ENCODE assay signal across 23 mouse cellular contexts in the genomic region with DNA sequence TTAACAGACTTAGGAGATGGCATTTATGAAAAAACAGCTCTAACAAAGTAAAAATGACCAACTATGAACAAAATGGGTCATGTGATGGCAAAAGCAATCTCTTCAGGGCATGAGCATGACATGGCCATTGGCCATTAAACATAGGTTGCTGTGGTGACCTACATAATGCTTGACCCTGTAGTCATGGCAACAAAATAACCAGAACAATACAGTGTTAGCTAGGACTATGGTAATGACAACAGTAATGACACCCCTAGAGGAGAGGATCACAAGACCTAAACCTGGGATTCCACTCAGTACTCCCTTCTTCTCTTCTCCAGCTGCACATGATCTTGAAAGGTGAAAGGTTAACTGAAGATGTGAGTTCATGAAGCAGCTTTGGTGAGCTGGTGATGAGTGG.
"Had no signal": no experiment of that assay in that cellular context is flagged by ENCODE, and none has a peak within 500 bp of the region (broad histone marks: within the 10 kb centered on the region; RNA-seq: fewer than 3 reads in every experiment).

No protein-coding gene starts in this region.

- H3K4me2 ChIP-seq: lung, embryonic 15.5 days; midbrain, embryonic 12.5 days; neural tube, embryonic 13.5 days; neural tube, embryonic 15.5 days; stomach, embryonic 15.5 days had no signal

- ATAC-seq: lung, postnatal 0 days; midbrain, embryonic 16.5 days had no signal

- H3K9me3 ChIP-seq: lung, embryonic 15.5 days; megakaryocyte, embryonic 14.5 days; midbrain, embryonic 10.5 days; midbrain, embryonic 12.5 days; neural tube, embryonic 13.5 days; neural tube, embryonic 15.5 days; stomach, embryonic 15.5 days had no signal

- H3K4me3 ChIP-seq: lung, embryonic 15.5 days; megakaryocyte, embryonic 14.5 days; midbrain, embryonic 10.5 days; midbrain, embryonic 12.5 days; myocyte; neural tube, embryonic 13.5 days; neural tube, embryonic 15.5 days; stomach, embryonic 15.5 days had no signal

- H3K27ac ChIP-seq: liver, embryonic 14.5 days; lung, embryonic 15.5 days; macrophage; midbrain, embryonic 10.5 days; midbrain, embryonic 12.5 days; neural tube, embryonic 13.5 days; neural tube, embryonic 15.5 days; stomach, embryonic 15.5 days; stomach, postnatal 0 days had no signal

- DNase-seq: lung, adult 18-20 months; lung, postnatal 14 days; lung, postnatal 36 days; midbrain, embryonic 14.5 days; right cerebral cortex, adult 18-20 months; right cerebral cortex, postnatal 25 days; right cerebral cortex, postnatal 4 days; spleen, adult 18-20 months; thymus, adult 2 months; thymus, postnatal 25 days had no signal

- H3K27me3 ChIP-seq: lung, embryonic 15.5 days; midbrain, embryonic 12.5 days; neural tube, embryonic 13.5 days; neural tube, embryonic 15.5 days; stomach, embryonic 15.5 days had no signal

- H3K9ac ChIP-seq: liver, embryonic 14.5 days; lung, embryonic 15.5 days; midbrain, embryonic 12.5 days; neural tube, embryonic 13.5 days; neural tube, embryonic 15.5 days; stomach, embryonic 15.5 days had no signal

- H3K36me3 ChIP-seq: lung, embryonic 15.5 days; midbrain, embryonic 10.5 days; midbrain, embryonic 12.5 days; neural tube, embryonic 13.5 days; neural tube, embryonic 15.5 days; stomach, embryonic 15.5 days had no signal

- H3K4me1 ChIP-seq: lung, embryonic 15.5 days; megakaryocyte, embryonic 14.5 days; midbrain, embryonic 12.5 days; neural tube, embryonic 13.5 days; neural tube, embryonic 15.5 days; stomach, embryonic 15.5 days had no signal
